Comparison of ENCODE assay signal across 23 mouse cellular contexts in genomic region chr5:141415644-141416243, GRCm38 (mm10).
DNase-seq lines count a peak whose midpoint lies in the region; ATAC-seq and TF ChIP-seq lines count a peak whose summit lies in the region.
"Had no signal": no experiment of that assay in that cellular context is flagged by ENCODE, and none has a peak within 500 bp of the region (broad histone marks: within the 10 kb centered on the region; RNA-seq: fewer than 3 reads in every experiment).

No protein-coding gene starts in this region.

- no peak; the same call in 1 of the 2 replicates for ATAC-seq in embryonic facial prominence, embryonic 14.5 days (ENCODE audit: low read depth)
- ATAC-seq in kidney, postnatal 0 days (replicated peaks; ENCODE audit: low FRiP score, low read depth): no peak
- no peak for ATAC-seq in midbrain, postnatal 0 days (ENCODE audit: low FRiP score)
- ATAC-seq in midbrain, embryonic 13.5 days: no peak
- ATAC-seq in stomach, postnatal 0 days (ENCODE audit: low FRiP score, low TSS enrichment): peak; percentile 67; the same call in 1 of the 2 replicates
- ATAC-seq: activated CD4-positive, CD25-positive, alpha-beta regulatory T cell, adult 4 months; forebrain, embryonic 16.5 days; hindbrain, embryonic 16.5 days; Patski had no signal

- peak; percentile 42 for DNase-seq in embryonic facial prominence, embryonic 14.5 days (ENCODE audit: low spot score)
- no peak for DNase-seq in embryonic facial prominence, embryonic 10.5 days (ENCODE audit: low spot score)
- peak; percentile 47 for DNase-seq in kidney, postnatal 0 days (ENCODE audit: low spot score)
- no peak for DNase-seq in kidney, adult 18-20 months
- DNase-seq in midbrain, postnatal 0 days (ENCODE audit: low spot score): peak; percentile 19
- DNase-seq in stomach, postnatal 0 days (ENCODE audit: low spot score): peak; percentile 27
- no peak for DNase-seq in limb, embryonic 10.5 days (ENCODE audit: low spot score)
- DNase-seq: adrenal gland, postnatal 14 days; cerebellum, adult 18-20 months; cerebellum, adult 9-11 months; embryo, embryonic 11 days; gastrocnemius, postnatal 10 days; heart, adult 18-20 months; heart, postnatal 4 days had no signal

- no peak overlapping the region for H3K9ac ChIP-seq in embryonic facial prominence, embryonic 14.5 days (ENCODE audit: low read depth, low read length)
- H3K9ac ChIP-seq in kidney, postnatal 0 days (ENCODE audit: low read depth, low read length): no peak overlapping the region
- H3K9ac ChIP-seq in midbrain, postnatal 0 days (replicated peaks; ENCODE audit: low read length, poor library complexity, severe bottlenecking): no peak overlapping the region
- H3K9ac ChIP-seq in midbrain, embryonic 13.5 days (replicated peaks): no peak overlapping the region
- H3K9ac ChIP-seq in stomach, postnatal 0 days (ENCODE audit: low read length): no peak overlapping the region
- H3K9ac ChIP-seq: embryonic facial prominence, embryonic 12.5 days; forebrain, embryonic 12.5 days; hindbrain, embryonic 12.5 days had no signal

- H3K27me3 ChIP-seq in embryonic facial prominence, embryonic 14.5 days (replicated peaks; ENCODE audit: control insufficient read depth, insufficient read depth, low read length): no peaks in the 10 kb centered on the region
- H3K27me3 ChIP-seq in embryonic facial prominence, embryonic 10.5 days (replicated peaks; ENCODE audit: low read depth, poor library complexity, severe bottlenecking): no peaks in the 10 kb centered on the region
- no peaks in the 10 kb centered on the region for H3K27me3 ChIP-seq in kidney, postnatal 0 days (ENCODE audit: insufficient read depth, low read length)
- H3K27me3 ChIP-seq in midbrain, postnatal 0 days (ENCODE audit: insufficient read depth, low read length): no peaks in the 10 kb centered on the region
- H3K27me3 ChIP-seq in midbrain, embryonic 13.5 days: no peaks in the 10 kb centered on the region
- no peaks in the 10 kb centered on the region for H3K27me3 ChIP-seq in stomach, postnatal 0 days (ENCODE audit: control insufficient read depth, insufficient read depth, low read length)
- no peaks in the 10 kb centered on the region for H3K27me3 ChIP-seq in limb, embryonic 10.5 days (ENCODE audit: low read depth, poor library complexity, severe bottlenecking)
- H3K27me3 ChIP-seq: CH12.LX; embryonic facial prominence, embryonic 12.5 days; forebrain, embryonic 12.5 days; hindbrain, embryonic 12.5 days; Patski had no signal

- no peak for TF ChIP-seq EP300 in stomach, postnatal 0 days (optimal IDR thresholded peaks at IDR 0.05)

- H3K36me3 ChIP-seq in embryonic facial prominence, embryonic 14.5 days (ENCODE audit: control insufficient read depth, insufficient read depth, low read length): no peaks in the 10 kb centered on the region
- no peaks in the 10 kb centered on the region for H3K36me3 ChIP-seq in embryonic facial prominence, embryonic 10.5 days (replicated peaks)
- no peaks in the 10 kb centered on the region for H3K36me3 ChIP-seq in kidney, postnatal 0 days (ENCODE audit: insufficient read depth, low read length)
- H3K36me3 ChIP-seq in midbrain, postnatal 0 days (ENCODE audit: insufficient read depth, low read length): no peaks in the 10 kb centered on the region
- no peaks in the 10 kb centered on the region for H3K36me3 ChIP-seq in midbrain, embryonic 13.5 days
- no peaks in the 10 kb centered on the region for H3K36me3 ChIP-seq in stomach, postnatal 0 days (ENCODE audit: control insufficient read depth, insufficient read depth, low read length)
- no peaks in the 10 kb centered on the region for H3K36me3 ChIP-seq in limb, embryonic 10.5 days
- H3K36me3 ChIP-seq: embryonic facial prominence, embryonic 12.5 days; forebrain, embryonic 12.5 days; hindbrain, embryonic 12.5 days had no signal

- WGBS in embryonic facial prominence, embryonic 14.5 days: 64% methylated on average over 10 of the region's 10 CpGs
- 89% methylated on average over 10 of the region's 10 CpGs for WGBS in embryonic facial prominence, embryonic 10.5 days
- WGBS in kidney, postnatal 0 days: 57% methylated on average over 10 of the region's 10 CpGs
- 90% methylated on average over 10 of the region's 10 CpGs for WGBS in midbrain, postnatal 0 days
- 88% methylated on average over 10 of the region's 10 CpGs for WGBS in midbrain, embryonic 13.5 days
- 30% methylated on average over 10 of the region's 10 CpGs for WGBS in stomach, postnatal 0 days
- 73% methylated on average over 10 of the region's 10 CpGs for WGBS in limb, embryonic 10.5 days

- H3K4me1 ChIP-seq in embryonic facial prominence, embryonic 14.5 days (ENCODE audit: control insufficient read depth, insufficient read depth, low read length): no peaks in the 10 kb centered on the region
- peaks cover 13% of the 10 kb centered on the region for H3K4me1 ChIP-seq in embryonic facial prominence, embryonic 10.5 days
- no peaks in the 10 kb centered on the region for H3K4me1 ChIP-seq in kidney, postnatal 0 days (replicated peaks; ENCODE audit: insufficient read depth, low read length)
- no peaks in the 10 kb centered on the region for H3K4me1 ChIP-seq in midbrain, postnatal 0 days (ENCODE audit: insufficient read depth, low read length)
- H3K4me1 ChIP-seq in midbrain, embryonic 13.5 days (replicated peaks): peaks cover 9% of the 10 kb centered on the region; the same call in 1 of the 2 replicates
- no peaks in the 10 kb centered on the region for H3K4me1 ChIP-seq in stomach, postnatal 0 days (replicated peaks; ENCODE audit: control insufficient read depth, insufficient read depth)
- no peaks in the 10 kb centered on the region for H3K4me1 ChIP-seq in limb, embryonic 10.5 days

- H3K9me3 ChIP-seq in embryonic facial prominence, embryonic 14.5 days (ENCODE audit: control insufficient read depth, low read length): no peaks in the 10 kb centered on the region
- no peaks in the 10 kb centered on the region for H3K9me3 ChIP-seq in embryonic facial prominence, embryonic 10.5 days
- no peaks in the 10 kb centered on the region for H3K9me3 ChIP-seq in kidney, postnatal 0 days (replicated peaks; ENCODE audit: low read length)
- no peaks in the 10 kb centered on the region for H3K9me3 ChIP-seq in midbrain, postnatal 0 days (ENCODE audit: low read length)
- no peaks in the 10 kb centered on the region for H3K9me3 ChIP-seq in midbrain, embryonic 13.5 days
- H3K9me3 ChIP-seq in stomach, postnatal 0 days (ENCODE audit: control insufficient read depth, low read length): no peaks in the 10 kb centered on the region
- no peaks in the 10 kb centered on the region for H3K9me3 ChIP-seq in limb, embryonic 10.5 days (replicated peaks)
- H3K9me3 ChIP-seq: embryonic facial prominence, embryonic 12.5 days; forebrain, embryonic 12.5 days; hindbrain, embryonic 12.5 days had no signal

- no peak for TF ChIP-seq CTCF in kidney, postnatal 0 days (IDR thresholded peaks at IDR 0.05; ENCODE audit: low read depth)
- TF ChIP-seq CTCF in midbrain, postnatal 0 days (IDR thresholded peaks at IDR 0.05): no peak
- TF ChIP-seq CTCF in stomach, postnatal 0 days (IDR thresholded peaks at IDR 0.05; ENCODE audit: low read depth): no peak

- no peak overlapping the region for H3K27ac ChIP-seq in embryonic facial prominence, embryonic 14.5 days (replicated peaks; ENCODE audit: low read depth, low read length)
- no peak overlapping the region for H3K27ac ChIP-seq in embryonic facial prominence, embryonic 10.5 days (replicated peaks)
- no peak overlapping the region for H3K27ac ChIP-seq in kidney, postnatal 0 days
- H3K27ac ChIP-seq in midbrain, postnatal 0 days (ENCODE audit: low read depth, low read length): no peak overlapping the region
- H3K27ac ChIP-seq in midbrain, embryonic 13.5 days: no peak overlapping the region
- H3K27ac ChIP-seq in stomach, postnatal 0 days (replicated peaks): no peak overlapping the region
- H3K27ac ChIP-seq in limb, embryonic 10.5 days: no peak overlapping the region
- H3K27ac ChIP-seq: embryonic facial prominence, embryonic 12.5 days; forebrain, embryonic 12.5 days; hindbrain, embryonic 12.5 days had no signal

- H3K4me3 ChIP-seq in embryonic facial prominence, embryonic 14.5 days (ENCODE audit: low read depth, low read length): no peak overlapping the region
- H3K4me3 ChIP-seq in embryonic facial prominence, embryonic 10.5 days: no peak overlapping the region
- no peak overlapping the region for H3K4me3 ChIP-seq in kidney, postnatal 0 days (replicated peaks; ENCODE audit: low read depth, low read length)
- H3K4me3 ChIP-seq in midbrain, postnatal 0 days (ENCODE audit: low read depth, low read length): no peak overlapping the region
- H3K4me3 ChIP-seq in midbrain, embryonic 13.5 days (replicated peaks): no peak overlapping the region
- no peak overlapping the region for H3K4me3 ChIP-seq in stomach, postnatal 0 days (ENCODE audit: low read depth, low read length)
- no peak overlapping the region for H3K4me3 ChIP-seq in limb, embryonic 10.5 days
- H3K4me3 ChIP-seq: embryonic facial prominence, embryonic 12.5 days; forebrain, embryonic 12.5 days; hindbrain, embryonic 12.5 days had no signal

- H3K4me2 ChIP-seq in embryonic facial prominence, embryonic 14.5 days (ENCODE audit: low read depth, low read length): no peak overlapping the region
- H3K4me2 ChIP-seq in kidney, postnatal 0 days (ENCODE audit: low read length): no peak overlapping the region
- H3K4me2 ChIP-seq in midbrain, postnatal 0 days (ENCODE audit: low read depth, low read length, poor library complexity, severe bottlenecking): no peak overlapping the region
- no peak overlapping the region for H3K4me2 ChIP-seq in midbrain, embryonic 13.5 days (replicated peaks)
- H3K4me2 ChIP-seq in stomach, postnatal 0 days (replicated peaks; ENCODE audit: low read depth): no peak overlapping the region
- H3K4me2 ChIP-seq: embryonic facial prominence, embryonic 12.5 days; forebrain, embryonic 12.5 days; hindbrain, embryonic 12.5 days had no signal

Comparison
In these comparisons a context has a peak if more than half of its experiments do, and no peak if none do; other contexts are left out.
1. DNase-seq: peak in embryonic facial prominence, embryonic 14.5 days (single experiment), kidney, postnatal 0 days (single experiment), midbrain, postnatal 0 days (single experiment) and stomach, postnatal 0 days (single experiment); none in embryonic facial prominence, embryonic 10.5 days (single experiment), kidney, adult 18-20 months (single experiment) and limb, embryonic 10.5 days (single experiment).